Mouse (Mus musculus): Measurements from ENCODE around the gene B3galnt1. TPM values are rescaled to one million over a fixed set of nuclear protein-coding genes. Genes with fewer than 3 reads are reported as not detected.

The B3galnt1 gene
- polyA plus RNA-seq, 1 experiment from 2014 or later: 21.8 TPM

GRCm38 (mm10) chr3:69529576-69529975, 69.2 kb downstream of the B3galnt1 start:
- no peaks in the 10 kb centered on the region for H3K4me1 ChIP-seq (replicated peaks; ENCODE audit: control insufficient read depth, insufficient read depth, low read length)
- no peak overlapping the region for H3K4me3 ChIP-seq (ENCODE audit: low read depth, low read length)
- no peaks in the 10 kb centered on the region for H3K27me3 ChIP-seq (replicated peaks; ENCODE audit: control insufficient read depth, insufficient read depth, low read length)
- no peak for TF ChIP-seq CTCF (IDR thresholded peaks at IDR 0.05; ENCODE audit: low read depth)
- H3K9ac ChIP-seq (ENCODE audit: low read depth, low read length): no peak overlapping the region
- H3K27ac ChIP-seq (ENCODE audit: low read depth, low read length): no peak overlapping the region
- H3K4me2 ChIP-seq (replicated peaks; ENCODE audit: low read depth): no peak overlapping the region
- H3K36me3 ChIP-seq (ENCODE audit: control insufficient read depth, insufficient read depth): no peaks in the 10 kb centered on the region
- no peaks in the 10 kb centered on the region for H3K9me3 ChIP-seq (ENCODE audit: control insufficient read depth)
- ATAC-seq: no peak
- WGBS: 61% methylated on average over 7 of the region's 7 CpGs

GRCm38 (mm10) chr3:69527384-69527783, 71.4 kb downstream of the B3galnt1 start:
- Histone ChIP-seq H3K9ac (ENCODE audit: low read depth, low read length) (no peak overlapping the region), H3K36me3 (ENCODE audit: control insufficient read depth, insufficient read depth) (no peaks in the 10 kb centered on the region), H3K4me1 (replicated peaks; ENCODE audit: control insufficient read depth, insufficient read depth, low read length) (no peaks in the 10 kb centered on the region), H3K4me2 (replicated peaks; ENCODE audit: low read depth) (no peak overlapping the region), H3K9me3 (ENCODE audit: control insufficient read depth) (no peaks in the 10 kb centered on the region), H3K27ac (ENCODE audit: low read depth, low read length) (no peak overlapping the region), H3K4me3 (ENCODE audit: low read depth, low read length) (no peak overlapping the region), H3K27me3 (replicated peaks; ENCODE audit: control insufficient read depth, insufficient read depth, low read length) (no peaks in the 10 kb centered on the region)
- 63% methylated on average over 1 of the region's 1 CpGs for WGBS
- no peak for ATAC-seq
- no peak for TF ChIP-seq CTCF (IDR thresholded peaks at IDR 0.05; ENCODE audit: low read depth)

GRCm38 (mm10) chr3:69525072-69525529, 73.7 kb downstream of the B3galnt1 start:
- H3K9ac ChIP-seq (ENCODE audit: low read depth, low read length): no peak overlapping the region
- no peaks in the 10 kb centered on the region for H3K9me3 ChIP-seq (ENCODE audit: control insufficient read depth)
- no peak for ATAC-seq
- no peaks in the 10 kb centered on the region for H3K36me3 ChIP-seq (ENCODE audit: control insufficient read depth, insufficient read depth)
- WGBS: 60% methylated on average over 8 of the region's 8 CpGs
- H3K27me3 ChIP-seq (replicated peaks; ENCODE audit: control insufficient read depth, insufficient read depth, low read length): no peaks in the 10 kb centered on the region
- H3K4me2 ChIP-seq (replicated peaks; ENCODE audit: low read depth): no peak overlapping the region
- no peak overlapping the region for H3K27ac ChIP-seq (ENCODE audit: low read depth, low read length)
- TF ChIP-seq CTCF (IDR thresholded peaks at IDR 0.05; ENCODE audit: low read depth): no peak
- H3K4me3 ChIP-seq (ENCODE audit: low read depth, low read length): no peak overlapping the region
- no peaks in the 10 kb centered on the region for H3K4me1 ChIP-seq (replicated peaks; ENCODE audit: control insufficient read depth, insufficient read depth, low read length)

GRCm38 (mm10) chr3:69524356-69525071, 74.2 kb downstream of the B3galnt1 start:
- H3K9me3 ChIP-seq (ENCODE audit: control insufficient read depth): no peaks in the 10 kb centered on the region
- no peak for TF ChIP-seq CTCF (IDR thresholded peaks at IDR 0.05; ENCODE audit: low read depth)
- no peaks in the 10 kb centered on the region for H3K36me3 ChIP-seq (ENCODE audit: control insufficient read depth, insufficient read depth)
- no peak overlapping the region for H3K27ac ChIP-seq (ENCODE audit: low read depth, low read length)
- WGBS: 47% methylated on average over 8 of the region's 8 CpGs
- no peaks in the 10 kb centered on the region for H3K27me3 ChIP-seq (replicated peaks; ENCODE audit: control insufficient read depth, insufficient read depth, low read length)
- no peak overlapping the region for H3K4me2 ChIP-seq (replicated peaks; ENCODE audit: low read depth)
- H3K4me3 ChIP-seq (ENCODE audit: low read depth, low read length): no peak overlapping the region
- no peak for ATAC-seq
- H3K4me1 ChIP-seq (replicated peaks; ENCODE audit: control insufficient read depth, insufficient read depth, low read length): no peaks in the 10 kb centered on the region
- no peak overlapping the region for H3K9ac ChIP-seq (ENCODE audit: low read depth, low read length)

Other genes starting within 250 kb of the B3galnt1 start
- 71.5 and 72.7 TPM in 2 replicates for gene Nmd3, start 123.0 kb upstream of the B3galnt1 start, polyA plus RNA-seq (2015; fragmentation: Nextera tagmentation; extraction: Ambion mirVana)

All from intestine, postnatal 0 days (tissue).